Mouse (Mus musculus) T-cell, adult 66 days (primary cell): Measurements from ENCODE around the gene D10Jhu81e. TPM values are rescaled to one million over a fixed set of nuclear protein-coding genes. Genes with fewer than 3 reads are reported as not detected.

ENCODE experiments used
- total RNA-seq, 2 experiments: library from RNA; stranded (reverse); gene quantifications; 3 replicates in 1 of 2; 4 replicates in 1 of 2; pipeline ENCODE4 v1.2.4; 2023

The D10Jhu81e gene
- 10 to 100 TPM; 53.0 to 58.6 TPM for total RNA-seq

GRCm38 (mm10) chr10:78169281-78170042 lies at the start of gene D10Jhu81e:
Gene D10Jhu81e, minus strand, starts transcription at chr10:78169782.

GRCm38 (mm10) chr10:78184531-78185380 lies 15.2 kb upstream of the D10Jhu81e start, which contains the start of gene Pwp2:
Gene Pwp2, minus strand, starts transcription at chr10:78185149.

Other genes with a start within 250 kb of the D10Jhu81e start
- gene Trpm2, start 199.2 kb downstream of the D10Jhu81e start, total RNA-seq: 1 to 10 TPM; 2.1 to 2.3 TPM
- gene 1810043G02Rik, start 191.3 kb downstream of the D10Jhu81e start, total RNA-seq: 10 to 100 TPM in 1 of 2 experiments, 1 to 10 TPM in 1; 5.7 to 11.2 TPM
- 100 to 1,000 TPM in 1 of 2 experiments, 10 to 100 TPM in 1; 93.0 to 116 TPM for gene Pfkl, start 159.7 kb downstream of the D10Jhu81e start, total RNA-seq
- gene Dnmt3l, start 127.8 kb downstream of the D10Jhu81e start, total RNA-seq: not detected
- gene Aire, start 126.2 kb downstream of the D10Jhu81e start, total RNA-seq: not detected
- 1 to 10 TPM; 5.5 to 6.9 TPM for gene Icosl, start 100.5 kb downstream of the D10Jhu81e start, total RNA-seq
- gene Pwp2, start 15.4 kb upstream of the D10Jhu81e start, total RNA-seq: 10 to 100 TPM; 28.4 TPM
- 10 to 100 TPM; 69.2 to 74.0 TPM for gene Trappc10, start 74.9 kb upstream of the D10Jhu81e start, total RNA-seq
- gene Agpat3, start 182.7 kb upstream of the D10Jhu81e start, total RNA-seq: 100 to 1,000 TPM; 103 to 124 TPM
- gene Rrp1, start 243.3 kb upstream of the D10Jhu81e start, total RNA-seq: 100 to 1,000 TPM; 233 to 274 TPM